Mouse (Mus musculus) cerebellum, adult 8-10 months (tissue): Measurements from ENCODE around the gene Ppm1h.

Experiments
- DNase-seq: peaks from one replicate; pipeline ENCODE4 v3.0.0; 2022

Ppm1h gene

DNA sequence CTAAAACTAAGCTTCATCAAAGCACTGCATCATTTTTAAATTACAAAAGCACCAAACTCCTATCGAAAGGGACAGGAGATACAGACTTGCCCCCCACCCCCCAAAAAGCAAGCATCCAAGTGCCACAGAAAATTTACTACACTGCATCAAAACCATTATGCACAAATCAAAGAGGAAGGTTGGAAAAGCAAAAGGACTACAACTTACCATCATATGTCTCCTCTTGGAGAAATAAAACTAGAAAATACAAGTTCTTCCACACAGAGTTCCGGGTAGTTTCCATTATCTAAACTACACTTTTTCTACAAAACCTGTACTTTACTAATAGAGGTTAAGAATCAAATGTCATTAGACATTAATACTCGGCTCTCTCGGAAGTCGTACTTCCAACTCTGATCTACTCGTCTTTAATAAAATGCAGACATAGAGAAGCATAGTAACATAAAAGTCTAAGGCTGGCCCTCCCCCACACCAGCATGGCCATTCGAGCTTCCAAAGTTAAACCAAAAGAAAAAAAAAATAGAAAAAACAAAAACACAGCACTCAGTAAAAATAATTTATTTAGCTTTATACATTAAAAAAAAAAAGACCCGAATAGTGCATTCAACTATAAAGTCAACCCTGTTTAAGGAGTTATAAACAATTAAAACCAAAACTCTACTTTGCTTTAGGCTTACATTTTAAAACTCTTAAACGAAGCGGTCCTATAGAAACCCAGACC, 306.1 kb downstream of the Ppm1h start:
- DNase-seq = no peak

DNA sequence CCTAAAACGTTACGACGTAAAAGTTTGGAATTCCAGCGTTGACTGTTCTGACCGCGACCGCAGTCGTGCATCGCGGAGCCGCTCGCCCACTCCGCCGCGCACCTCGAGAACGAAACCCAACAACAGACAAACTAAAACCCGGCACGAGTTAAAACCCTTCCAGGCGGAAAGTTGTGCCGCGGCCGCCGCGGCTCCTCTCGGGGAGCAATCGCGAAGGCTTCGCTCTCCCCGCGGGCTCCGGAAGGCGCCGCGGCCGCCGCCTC, 306.6 kb downstream of the Ppm1h start:
- DNase-seq = no peak

DNA sequence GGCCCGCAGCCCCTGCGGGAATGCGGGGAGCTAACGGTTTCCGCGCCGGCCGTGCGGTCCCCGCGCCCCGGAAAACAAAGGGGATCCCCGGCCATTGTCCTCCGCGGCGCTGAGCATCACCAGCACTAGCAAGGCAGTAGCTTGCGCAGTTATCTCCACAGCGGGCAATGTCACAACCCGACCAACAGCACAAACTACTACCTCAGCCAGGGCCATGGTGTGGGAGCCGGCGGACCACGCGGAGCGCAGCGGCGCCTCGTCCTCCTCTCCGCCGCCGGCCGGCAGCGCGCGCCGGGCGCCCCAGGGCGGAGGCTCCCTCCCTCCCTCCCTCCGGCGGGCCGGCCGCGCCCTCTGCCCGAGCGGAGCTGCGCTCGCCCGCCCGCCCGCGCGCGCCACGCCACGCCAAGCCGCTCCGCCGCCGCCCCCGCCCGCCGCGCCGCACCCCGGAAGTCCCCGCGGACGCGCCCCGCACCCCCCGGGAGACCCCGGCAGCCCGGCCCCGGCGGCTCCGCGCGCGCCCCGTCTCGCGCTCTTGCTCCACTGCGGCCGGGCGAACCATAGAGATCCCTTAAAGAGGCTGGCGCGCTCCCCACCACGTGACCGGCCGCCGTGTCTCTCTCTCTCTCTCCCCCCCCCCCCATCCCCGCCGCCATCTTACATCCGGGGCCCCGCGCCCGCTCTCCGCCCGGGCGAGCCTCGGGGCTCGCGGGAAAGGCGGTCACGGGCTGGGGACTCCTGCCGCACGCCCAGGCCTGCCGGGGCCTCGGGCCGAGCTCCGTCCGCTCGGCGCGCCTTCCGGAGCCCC, 307.2 kb downstream of the Ppm1h start:
- peak; percentile 82 for DNase-seq

DNA sequence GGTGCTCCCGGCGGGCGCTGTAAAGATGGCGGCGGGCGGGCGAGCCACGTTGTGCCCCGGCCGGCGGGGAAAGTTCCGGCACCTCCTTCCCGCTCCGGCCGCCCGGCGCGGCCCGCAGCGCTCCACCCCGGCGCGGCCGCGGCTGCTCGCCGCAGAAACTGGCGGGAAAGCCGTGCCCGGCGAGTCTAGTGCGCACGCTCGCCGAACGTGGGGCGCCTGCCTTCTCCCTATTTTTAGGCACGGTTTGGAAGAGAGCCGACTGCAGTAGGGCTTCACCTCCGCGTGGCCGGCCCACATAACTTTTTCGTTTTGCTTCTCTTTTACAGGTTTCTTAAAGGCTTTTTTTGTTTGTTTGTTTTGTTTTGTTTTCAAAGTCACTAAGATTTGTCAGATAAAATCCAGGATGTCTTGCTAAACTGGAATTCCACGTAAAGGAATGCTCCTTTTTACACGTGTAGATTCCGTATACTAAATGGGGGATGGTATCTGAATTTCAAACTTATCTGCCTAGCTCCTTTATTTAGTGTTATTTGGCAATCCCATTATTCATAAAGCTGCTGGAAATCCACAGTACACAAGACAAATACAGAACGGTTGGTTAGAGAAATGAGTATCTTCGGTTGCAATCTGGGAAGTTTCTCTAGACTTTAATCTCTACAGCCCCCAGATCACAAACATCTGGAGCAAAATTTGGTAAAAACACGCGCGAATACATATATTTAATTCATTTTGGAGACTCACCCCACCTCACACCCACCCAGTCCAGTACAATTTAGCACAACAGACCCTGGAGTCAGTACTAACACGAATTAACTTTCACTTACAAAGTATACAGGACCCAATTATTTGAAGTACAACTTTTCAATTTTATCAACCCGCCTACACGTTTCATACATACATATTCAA, 308.0 kb downstream of the Ppm1h start:
- peak; percentile 81 for DNase-seq

DNA sequence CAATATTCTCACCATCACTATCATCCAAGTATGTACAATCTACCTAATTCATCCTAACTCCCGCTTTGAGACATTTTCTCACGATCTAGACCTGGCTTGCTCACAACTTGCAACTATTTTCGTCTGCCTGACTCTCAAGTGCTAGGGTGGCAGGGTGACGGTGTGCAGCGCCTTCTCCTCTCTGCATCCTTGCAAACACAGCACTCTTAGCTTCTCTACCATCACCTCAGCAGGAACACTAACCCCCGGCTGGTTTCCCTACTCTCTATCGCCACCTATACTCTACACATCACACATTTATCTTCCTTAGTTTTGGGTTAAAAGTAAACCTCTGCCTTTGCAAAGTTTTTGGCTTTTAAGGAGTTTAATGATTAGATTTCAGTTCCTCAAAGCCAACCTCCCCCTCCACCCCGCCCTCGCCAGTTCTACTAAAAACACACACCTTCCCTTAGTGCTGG, 309.1 kb downstream of the Ppm1h start:
- DNase-seq = peak; percentile 37

DNA sequence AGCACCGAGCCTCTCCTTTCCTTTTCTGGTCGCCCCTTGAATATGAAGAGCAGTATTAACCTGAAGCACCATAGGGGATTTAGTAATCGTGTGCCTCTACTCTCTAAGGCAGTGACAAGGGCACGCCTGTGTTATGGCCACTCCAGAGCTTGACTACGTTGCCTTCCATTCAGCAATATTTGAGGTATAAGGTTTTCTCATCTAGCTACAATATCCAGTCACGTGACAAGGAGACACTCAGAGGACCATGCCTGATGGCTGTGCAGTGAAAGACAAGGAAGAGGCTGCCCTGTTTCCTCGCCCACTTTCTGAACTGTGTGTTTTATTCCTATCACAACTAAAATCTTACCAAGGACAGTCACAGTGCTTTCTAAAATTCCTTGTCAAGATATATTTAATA, 309.8 kb downstream of the Ppm1h start:
- DNase-seq = no peak

DNA sequence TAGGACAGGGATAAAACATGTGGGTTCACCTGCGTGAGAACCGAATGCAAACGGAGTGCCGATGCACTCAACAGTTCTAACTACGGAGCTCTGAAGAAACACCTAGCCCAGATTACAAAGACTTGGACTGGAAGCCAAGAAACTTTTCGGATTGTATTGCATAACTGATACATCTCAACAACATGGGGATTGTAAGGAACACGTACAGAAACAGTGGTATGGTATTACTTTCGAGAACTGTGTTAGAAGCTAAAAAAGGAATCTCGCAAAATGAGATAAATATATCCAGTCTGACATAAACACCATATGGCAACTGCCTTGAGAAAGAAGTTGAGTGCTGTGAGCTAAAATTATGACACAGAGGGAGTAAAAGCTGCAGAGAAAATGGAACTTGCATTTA, 311.4 kb downstream of the Ppm1h start:
- DNase-seq = no peak

DNA sequence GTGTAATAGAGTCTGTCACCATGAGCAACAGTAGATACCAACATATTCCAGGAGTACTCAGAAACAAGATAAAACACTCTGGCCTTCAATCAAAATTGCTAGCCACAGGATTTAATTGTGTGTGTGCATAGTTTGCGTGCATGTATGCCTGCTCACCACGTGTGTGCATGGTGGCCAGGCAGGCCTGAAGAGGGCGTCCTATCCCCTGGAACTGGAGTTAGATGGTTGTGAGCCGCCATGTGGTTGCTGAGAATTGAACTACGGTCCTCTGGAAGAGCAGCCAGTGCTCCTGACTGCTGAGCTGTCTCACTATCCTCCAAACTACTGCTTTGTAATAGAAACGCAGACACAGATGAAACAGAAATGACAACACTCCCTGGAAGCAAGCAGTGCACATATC, 312.0 kb downstream of the Ppm1h start:
- DNase-seq = no peak

DNA sequence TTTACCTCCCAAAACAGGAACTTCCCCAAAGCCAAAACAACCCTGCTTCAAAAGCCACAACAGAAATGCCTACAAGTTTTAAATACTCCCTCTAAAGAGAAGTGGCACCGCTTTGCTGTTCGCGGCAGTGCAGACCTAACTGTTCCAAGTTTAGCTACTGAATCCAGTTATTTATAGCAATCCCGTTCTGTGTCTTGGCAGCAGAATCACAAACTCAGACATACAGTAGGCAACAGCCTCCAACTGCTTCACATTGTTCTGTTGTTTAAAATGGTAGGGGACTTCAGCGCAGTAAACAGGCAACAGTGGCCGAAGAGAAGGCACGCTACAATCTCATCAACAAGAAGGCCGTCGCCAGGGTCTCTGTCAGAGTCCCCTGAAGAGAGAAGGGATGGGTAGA, 312.5 kb downstream of the Ppm1h start:
- DNase-seq = peak; percentile 35

DNA sequence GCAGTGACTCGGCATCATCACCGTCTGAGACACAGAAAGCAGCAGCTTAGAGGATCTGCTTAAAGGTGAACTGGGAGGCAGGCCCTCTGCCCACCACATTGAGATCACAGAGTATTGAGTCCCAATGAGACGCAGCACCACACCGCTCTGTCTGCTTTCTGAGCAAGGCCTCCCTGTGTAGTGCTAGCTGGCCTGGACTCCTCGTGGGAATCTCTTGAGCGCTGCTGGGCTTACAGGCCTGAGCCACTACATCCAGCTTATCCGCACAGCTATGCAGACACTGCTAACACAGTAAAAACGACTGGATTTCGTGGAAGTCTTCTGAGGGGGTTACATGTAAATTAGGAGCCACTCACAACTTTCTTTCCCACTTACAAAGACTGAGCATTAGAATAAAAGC, 313.1 kb downstream of the Ppm1h start:
- peak; percentile 22 for DNase-seq

DNA sequence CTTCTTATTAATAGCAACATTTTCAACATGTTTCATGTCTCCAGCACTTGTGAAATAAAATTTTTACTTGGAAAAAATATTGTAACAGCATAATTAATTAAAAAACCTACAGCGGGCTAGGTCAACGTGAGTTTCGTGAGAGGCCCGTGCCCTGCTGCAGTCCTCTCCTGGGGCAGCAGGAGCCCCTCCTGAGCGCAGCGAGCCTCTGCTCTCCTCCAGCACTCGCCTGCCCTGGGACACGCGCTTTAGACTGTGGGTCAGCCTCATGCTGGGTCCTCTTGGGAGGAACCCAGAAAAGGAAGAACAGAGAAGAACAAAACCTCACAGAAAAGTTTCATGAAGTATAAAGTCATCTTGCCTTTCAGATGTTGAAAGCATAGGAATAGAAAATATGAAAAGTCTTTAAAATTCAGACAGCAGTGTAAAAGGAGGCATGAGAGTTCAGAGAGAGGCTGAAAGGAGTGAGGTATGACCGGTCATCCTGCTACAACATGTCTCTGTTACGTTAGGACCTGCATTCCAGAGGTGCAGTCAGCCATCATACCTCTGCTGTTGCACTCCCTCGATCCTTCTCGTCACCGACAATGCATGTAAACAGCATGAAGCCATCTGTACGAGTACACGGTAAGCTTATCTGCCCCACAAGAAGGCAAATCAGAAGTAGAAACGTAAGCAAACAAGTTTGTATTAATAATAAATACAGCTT, 316.0 kb downstream of the Ppm1h start:
- DNase-seq = no peak
